Mouse (Mus musculus) olfactory bulb, adult 2 months (tissue): ENCODE data around the gene Gm28635. TPM values are rescaled to one million over a fixed set of nuclear protein-coding genes. Genes with fewer than 3 reads are reported as not detected.
"Not testable (repeated sequence)": the region's sequence is repeated elsewhere in the genome, so short reads cannot be mapped to it uniquely, and the experiment has no call there.

Experiments
- H3K27ac ChIP-seq: fragments of 200-500 bp; 2 replicates; pipeline ENCODE4 v1.5.1; 2012; ENCODE audit warnings: low read depth, low read length; ENCODE audit not compliant: insufficient read depth
- H3K4me1 ChIP-seq: fragments of 200-500 bp; 2 replicates; pipeline ENCODE4 v1.6.1; 2012; ENCODE audit warnings: low read length; ENCODE audit not compliant: control insufficient read depth, insufficient read depth
- H3K4me3 ChIP-seq: fragments of 200-500 bp; 2 replicates; pipeline ENCODE4 v1.5.1; 2012; ENCODE audit warnings: mild to moderate bottlenecking, low read depth, low read length, moderate library complexity; ENCODE audit not compliant: insufficient read depth
- CTCF ChIP-seq: fragments of 200-500 bp; IDR thresholded peaks from 2 replicates; pipeline ENCODE4 v1.5.1; 2012; ENCODE audit warnings: low read depth, mild to moderate bottlenecking, low read length, moderate library complexity; ENCODE audit not compliant: insufficient read depth
- POLR2A ChIP-seq: fragments of 200-500 bp; IDR thresholded peaks from 2 replicates; pipeline ENCODE4 v1.6.1; 2012; ENCODE audit warnings: mild to moderate bottlenecking, low read depth, low read length, moderate library complexity; ENCODE audit not compliant: insufficient read depth
- WGBS: fragments of 180-500 bp; shearing (Covaris S2); methylation state at CpG from one replicate; pipeline ENCODE4 v1.1.7; 2018; 5-methylcytosine and 5-hydroxymethylcytosine counted together
- polyA plus RNA-seq: library from polyadenylated mRNA; stranded (reverse); fragments of >200 nt; gene quantifications from 2 replicates; pipeline ENCODE4 v1.2.4, GENCODE M21; 2012; ENCODE audit warnings: low replicate concordance; ENCODE audit not compliant: missing spikeins, insufficient read depth, insufficient read length

Gene Gm28635
- polyA plus RNA-seq, 1 experiment: not detected

GRCm38 (mm10) chr2:84695007-84695695 is 17.3 kb upstream of the Gm28635 start:
- WGBS: 87% methylated on average over 5 of the region's 5 CpGs

GRCm38 (mm10) chr2:84690050-84690449 is 12.2 kb upstream of the Gm28635 start:
- H3K4me1 ChIP-seq: no peaks in the 10 kb centered on the region
- 84% methylated on average over 12 of the region's 12 CpGs for WGBS
- no peak overlapping the region for H3K27ac ChIP-seq
- TF ChIP-seq POLR2A (no peak), CTCF (no peak)
- H3K4me3 ChIP-seq: no peak overlapping the region

More at GRCm38 (mm10) chr2:84695007-84695695, 17.3 kb upstream of the Gm28635 start:
- Histone ChIP-seq H3K4me3 (no peak overlapping the region), H3K27ac (no peak overlapping the region), H3K4me1 (no peaks in the 10 kb centered on the region)
- TF ChIP-seq POLR2A (no peak), CTCF (no peak)

- no peak overlapping the region for H3K27ac ChIP-seq
- WGBS: 86% methylated on average over 2 of the region's 2 CpGs
- TF ChIP-seq CTCF (no peak), POLR2A (no peak)
- no peaks in the 10 kb centered on the region for H3K4me1 ChIP-seq
- H3K4me3 ChIP-seq: no peak overlapping the region
Observed at GRCm38 (mm10) chr2:84688080-84688844, 10.4 kb upstream of the Gm28635 start.

GRCm38 (mm10) chr2:84682605-84683183 is 4.9 kb upstream of the Gm28635 start:
- 80% methylated on average over 6 of the region's 6 CpGs for WGBS
- Histone ChIP-seq H3K27ac (no peak overlapping the region), H3K4me1 (no peaks in the 10 kb centered on the region), H3K4me3 (no peak overlapping the region)
- no peak for TF ChIP-seq CTCF
- TF ChIP-seq POLR2A: no peak

GRCm38 (mm10) chr2:84679016-84679415 is 1.2 kb upstream of the Gm28635 start, which contains the start of gene Tmx2:
TSS of gene Tmx2 (minus strand) at chr2:84679140.
- Histone ChIP-seq H3K4me1 (peaks cover 5% of the 10 kb centered on the region; the same call in 1 of the 2 replicates), H3K27ac (no peak within 1 kb of the TSS), H3K4me3 (peak within 1 kb of the TSS; percentile 94)
- WGBS: 15% methylated on average over 8 of the region's 8 CpGs
- TF ChIP-seq CTCF (no peak), POLR2A (no peak)

GRCm38 (mm10) chr2:84677270-84677967 is 422 bp downstream of the Gm28635 start:
- H3K4me3 ChIP-seq: peak overlapping the region; percentile 72
- H3K27ac ChIP-seq: peak overlapping the region; percentile 83
- WGBS: 5% methylated on average over 22 of the region's 22 CpGs
- no peak for TF ChIP-seq CTCF
- TF ChIP-seq POLR2A: no peak
- H3K4me1 ChIP-seq: peaks cover 5% of the 10 kb centered on the region; the same call in 1 of the 2 replicates

GRCm38 (mm10) chr2:84671535-84671934 is 6.3 kb downstream of the Gm28635 start:
- H3K4me1 ChIP-seq, H3K4me3 ChIP-seq, H3K27ac ChIP-seq: not testable (repeated sequence)
- 60% methylated on average over 4 of the region's 5 CpGs for WGBS

GRCm38 (mm10) chr2:84670569-84670933 is 7.3 kb downstream of the Gm28635 start, which contains the start of gene Selenoh:
TSS of gene Selenoh (minus strand) at chr2:84670770.
- no peaks in the 10 kb centered on the region for H3K4me1 ChIP-seq
- H3K27ac ChIP-seq: peak within 1 kb of the TSS; percentile 39; the same call in 1 of the 2 replicates
- H3K4me3 ChIP-seq: peak within 1 kb of the TSS; percentile 92
- TF ChIP-seq POLR2A: no peak
- no peak for TF ChIP-seq CTCF
- WGBS: under 1% methylated on average over 20 of the region's 20 CpGs

GRCm38 (mm10) chr2:84669828-84670568 is 7.8 kb downstream of the Gm28635 start:
- H3K4me3 ChIP-seq: peak overlapping the region; percentile 92
- 2% methylated on average over 39 of the region's 39 CpGs for WGBS
- H3K4me1 ChIP-seq: no peaks in the 10 kb centered on the region
- no peak overlapping the region for H3K27ac ChIP-seq
- no peak for TF ChIP-seq POLR2A
- no peak for TF ChIP-seq CTCF
